Mouse (Mus musculus): ENCODE results near the gene Bmper.

DNA sequence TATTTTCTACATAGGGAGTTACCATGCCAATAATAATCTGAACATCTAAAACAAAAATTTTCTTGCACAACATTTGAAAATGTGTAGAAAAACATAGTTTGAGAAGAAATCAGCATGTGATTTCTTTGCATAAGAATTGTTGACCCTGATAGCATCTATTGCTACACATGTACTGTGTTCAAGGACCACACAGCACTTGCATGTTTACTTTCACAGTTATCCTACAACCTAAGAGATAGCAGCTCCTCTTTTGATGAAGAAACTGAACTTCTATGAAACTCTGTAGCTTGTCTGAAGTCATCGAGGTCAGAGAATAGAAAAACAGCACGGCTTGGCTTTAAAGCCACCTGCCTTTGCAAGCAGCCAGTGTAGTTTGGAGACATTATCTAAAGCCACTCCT lies 85.0 kb downstream of the Bmper start:
- no peak for TF ChIP-seq CTCF (IDR thresholded peaks at IDR 0.05; ENCODE audit: insufficient read depth, low read length)
- no peak for TF ChIP-seq POLR2A (IDR thresholded peaks at IDR 0.05; ENCODE audit: borderline replicate concordance, extremely low read depth, low read depth, low read length)
